Mouse (Mus musculus) heart, embryonic 11.5 days (tissue): Measurements from ENCODE around the gene Prr15. TPM values are rescaled to one million over a fixed set of nuclear protein-coding genes. Genes with fewer than 3 reads are reported as not detected.

Source experiments
- ATAC-seq: fragments of 200-750 bp; cut with Nextera tagmentation; replicated peaks from 2 replicates; pipeline ENCODE4 v1.8.0; 2017; ENCODE audit warnings: moderate library complexity; ENCODE audit not compliant: insufficient number of reproducible peaks, low FRiP score, low TSS enrichment
- H3K27ac ChIP-seq: fragments of 300-500 bp; sonication (generic); 2 replicates; pipeline ENCODE4 v1.5.1; 2014; ENCODE audit warnings: mild to moderate bottlenecking, low read depth, low read length
- H3K27me3 ChIP-seq: fragments of 300-500 bp; sonication (generic); 2 replicates; pipeline ENCODE4 v1.6.1; 2014; ENCODE audit warnings: mild to moderate bottlenecking, low read length, mixed read lengths; ENCODE audit not compliant: control insufficient read depth, insufficient read depth
- H3K36me3 ChIP-seq: fragments of 300-500 bp; sonication (generic); 2 replicates; pipeline ENCODE4 v1.6.1; 2014; ENCODE audit warnings: mild to moderate bottlenecking, low read length, moderate library complexity, mixed read lengths; ENCODE audit not compliant: control insufficient read depth, insufficient read depth
- H3K4me1 ChIP-seq: fragments of 300-500 bp; sonication (generic); 2 replicates; pipeline ENCODE4 v1.6.1; 2014; ENCODE audit warnings: low read length; ENCODE audit not compliant: control insufficient read depth, insufficient read depth
- H3K4me2 ChIP-seq: fragments of 300-500 bp; sonication (generic); 2 replicates; pipeline ENCODE4 v1.6.1; 2014; ENCODE audit warnings: mild to moderate bottlenecking, moderate library complexity
- H3K4me3 ChIP-seq: fragments of 300-500 bp; sonication (generic); 2 replicates; pipeline ENCODE4 v1.5.1; 2014; ENCODE audit warnings: low read depth, low read length
- H3K9ac ChIP-seq: fragments of 300-500 bp; sonication (generic); 2 replicates; pipeline ENCODE4 v1.6.1; 2014; ENCODE audit warnings: mild to moderate bottlenecking, low read depth, low read length, moderate library complexity
- H3K9me3 ChIP-seq: fragments of 300-500 bp; sonication (generic); replicated peaks from 2 replicates; pipeline ENCODE4 v1.6.1; 2016; ENCODE audit warnings: low read length; ENCODE audit not compliant: control insufficient read depth
- WGBS: fragments of 180-500 bp; shearing (Covaris S2); extraction: QIAGEN DNeasy Blood & Tissue Kit; methylation state at CpG from one replicate; pipeline ENCODE4 v1.1.7; 2014; ENCODE audit not compliant: insufficient replicate concordance; 5-methylcytosine and 5-hydroxymethylcytosine counted together
- polyA plus RNA-seq: library from polyadenylated mRNA; unstranded; fragments of >200 nt; fragmentation: Nextera tagmentation; extraction: Ambion mirVana; gene quantifications from 2 replicates; pipeline ENCODE4 v1.2.1, GENCODE M21; 2014

Prr15 gene
- polyA plus RNA-seq, 1 experiment from 2014 or later: 9.8 TPM

DNA sequence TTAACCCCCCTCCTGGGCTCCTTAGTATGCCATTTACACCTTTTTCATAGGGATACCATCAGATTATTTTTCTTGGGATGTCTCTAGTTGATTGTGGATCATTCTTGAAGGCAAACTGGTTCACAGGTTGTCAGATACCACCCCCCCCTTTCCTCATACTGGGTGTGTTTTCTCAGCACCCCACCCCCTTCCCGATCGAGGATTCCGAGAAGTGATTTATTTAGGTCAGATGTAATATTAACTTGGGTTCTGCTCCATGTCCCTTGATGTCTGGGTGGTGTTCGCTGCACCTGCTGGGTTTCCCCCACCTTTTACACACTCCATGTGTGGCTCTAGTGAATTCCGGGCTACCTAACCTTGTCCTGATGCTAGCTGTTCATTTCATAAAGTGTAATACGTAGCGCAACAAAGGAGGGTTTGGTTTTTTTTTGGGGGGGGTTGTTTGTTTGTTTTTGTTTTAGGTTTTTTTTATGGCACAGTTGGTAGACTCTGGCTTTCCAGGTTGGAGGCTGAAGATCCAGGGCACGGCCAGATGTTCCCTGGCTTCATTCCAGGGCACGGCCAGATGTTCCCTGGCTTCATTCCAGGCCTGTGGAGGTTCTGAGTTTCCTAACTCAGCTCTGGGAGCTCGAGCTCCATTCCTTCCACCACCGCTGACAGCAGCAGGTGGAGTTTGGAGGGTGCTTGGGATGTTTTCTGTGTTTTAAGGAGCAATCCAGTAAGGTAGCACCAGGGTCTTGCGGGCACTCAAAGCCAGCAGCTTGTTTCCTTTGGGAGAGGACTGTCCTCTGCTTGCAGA, 37.1 kb downstream of the Prr15 start:
- ATAC-seq: no peak
- Histone ChIP-seq H3K9ac (no peak overlapping the region), H3K4me1 (peaks cover under 1% of the 10 kb centered on the region), H3K27ac (no peak overlapping the region), H3K9me3 (no peaks in the 10 kb centered on the region), H3K4me3 (no peak overlapping the region), H3K4me2 (no peak overlapping the region), H3K27me3 (no peaks in the 10 kb centered on the region), H3K36me3 (no peaks in the 10 kb centered on the region)
- 79% methylated on average over 12 of the region's 12 CpGs for WGBS

DNA sequence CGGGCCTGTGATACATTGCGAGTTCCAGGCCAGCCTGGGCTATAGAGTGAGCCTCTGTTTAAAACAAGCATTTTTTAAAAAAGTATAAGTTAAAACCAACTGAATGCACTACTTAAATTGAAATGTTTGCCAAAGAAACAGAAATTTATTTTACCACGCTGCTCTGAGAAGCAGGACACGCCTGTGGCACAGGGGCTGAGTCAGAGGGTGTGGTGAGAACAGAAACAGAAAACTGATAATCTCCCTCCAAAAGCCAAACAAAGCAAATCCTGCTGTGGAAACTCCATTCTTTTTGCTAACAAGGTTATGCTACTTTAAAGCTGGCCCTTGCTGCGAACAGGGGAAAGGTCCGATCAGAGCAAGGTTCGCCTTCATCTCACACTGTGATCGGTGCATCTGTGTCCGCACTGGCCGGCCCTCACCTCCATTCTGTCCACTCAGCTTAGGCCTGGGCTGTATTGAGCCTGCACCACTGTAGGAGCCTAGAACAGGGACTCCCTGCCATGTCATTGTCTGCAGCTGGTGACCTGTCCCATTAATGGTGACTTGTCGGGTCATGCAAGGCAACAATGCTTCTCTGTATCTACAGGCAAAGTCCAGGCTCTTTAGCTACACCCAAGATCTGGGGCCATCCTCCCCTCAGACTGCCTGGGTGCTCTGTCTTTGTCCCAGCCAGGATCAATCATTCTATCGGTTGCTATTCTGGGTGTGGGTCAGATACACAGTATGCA, 38.9 kb downstream of the Prr15 start:
- 77% methylated on average over 12 of the region's 12 CpGs for WGBS
- H3K9me3 ChIP-seq: no peaks in the 10 kb centered on the region
- ATAC-seq: no peak
- no peaks in the 10 kb centered on the region for H3K27me3 ChIP-seq
- H3K36me3 ChIP-seq: no peaks in the 10 kb centered on the region
- peaks cover 4% of the 10 kb centered on the region for H3K4me1 ChIP-seq
- H3K27ac ChIP-seq: no peak overlapping the region; the same call in 1 of the 2 replicates
- no peak overlapping the region for H3K9ac ChIP-seq
- no peak overlapping the region for H3K4me3 ChIP-seq
- no peak overlapping the region for H3K4me2 ChIP-seq

GRCm38 (mm10) chr6:54366607-54367006, 41.0 kb downstream of the Prr15 start:
- no peak overlapping the region for H3K4me3 ChIP-seq
- H3K27ac ChIP-seq: no peak overlapping the region
- H3K27me3 ChIP-seq: no peaks in the 10 kb centered on the region
- H3K4me1 ChIP-seq: peaks cover 4% of the 10 kb centered on the region
- WGBS: 65% methylated on average over 5 of the region's 5 CpGs
- H3K9me3 ChIP-seq: no peaks in the 10 kb centered on the region
- H3K9ac ChIP-seq: no peak overlapping the region
- no peak overlapping the region for H3K4me2 ChIP-seq
- ATAC-seq: no peak
- no peaks in the 10 kb centered on the region for H3K36me3 ChIP-seq

GRCm38 (mm10) chr6:54368071-54368470, 42.4 kb downstream of the Prr15 start:
- H3K27me3 ChIP-seq: no peaks in the 10 kb centered on the region
- H3K9ac ChIP-seq: no peak overlapping the region
- no peaks in the 10 kb centered on the region for H3K9me3 ChIP-seq
- no peak overlapping the region for H3K27ac ChIP-seq
- peak; percentile 14; the same call in 1 of the 2 replicates for ATAC-seq
- 12% methylated on average over 6 of the region's 6 CpGs for WGBS
- H3K4me3 ChIP-seq: no peak overlapping the region
- H3K4me2 ChIP-seq: peak overlapping the region; percentile 34
- peaks cover 8% of the 10 kb centered on the region for H3K4me1 ChIP-seq
- H3K36me3 ChIP-seq: no peaks in the 10 kb centered on the region

- no peak for ATAC-seq
- Histone ChIP-seq H3K27ac (no peak overlapping the region), H3K27me3 (no peaks in the 10 kb centered on the region), H3K36me3 (no peaks in the 10 kb centered on the region), H3K9me3 (no peaks in the 10 kb centered on the region), H3K4me2 (no peak overlapping the region), H3K9ac (no peak overlapping the region), H3K4me1 (peaks cover 8% of the 10 kb centered on the region), H3K4me3 (no peak overlapping the region)
- WGBS: 52% methylated on average over 6 of the region's 6 CpGs
Observed at GRCm38 (mm10) chr6:54369913-54370542, 44.4 kb downstream of the Prr15 start.

DNA sequence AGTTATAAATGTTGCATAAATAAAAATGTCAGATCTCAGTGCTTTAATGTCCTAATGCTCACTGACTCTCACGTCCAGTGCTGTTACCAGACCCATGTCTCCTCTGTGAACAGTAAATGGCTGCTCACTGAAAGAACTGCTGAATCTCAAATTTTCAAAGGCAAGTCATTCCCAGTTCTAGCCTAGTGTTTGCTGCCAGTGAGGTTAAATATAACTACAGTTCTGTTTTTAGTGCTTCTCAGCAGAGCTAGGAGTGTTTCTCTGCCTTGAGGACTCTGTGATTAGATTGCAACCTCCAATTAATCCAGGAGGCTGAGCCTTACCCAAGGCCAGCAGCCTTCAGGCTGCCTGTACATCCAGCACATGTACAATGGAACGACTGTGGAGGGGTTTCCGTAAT, 46.2 kb downstream of the Prr15 start:
- peaks cover 8% of the 10 kb centered on the region for H3K4me1 ChIP-seq
- H3K36me3 ChIP-seq: no peaks in the 10 kb centered on the region
- H3K4me2 ChIP-seq: no peak overlapping the region
- H3K27me3 ChIP-seq: no peaks in the 10 kb centered on the region
- no peaks in the 10 kb centered on the region for H3K9me3 ChIP-seq
- no peak for ATAC-seq
- H3K4me3 ChIP-seq: no peak overlapping the region
- 60% methylated on average over 3 of the region's 3 CpGs for WGBS
- no peak overlapping the region for H3K9ac ChIP-seq
- H3K27ac ChIP-seq: no peak overlapping the region

DNA sequence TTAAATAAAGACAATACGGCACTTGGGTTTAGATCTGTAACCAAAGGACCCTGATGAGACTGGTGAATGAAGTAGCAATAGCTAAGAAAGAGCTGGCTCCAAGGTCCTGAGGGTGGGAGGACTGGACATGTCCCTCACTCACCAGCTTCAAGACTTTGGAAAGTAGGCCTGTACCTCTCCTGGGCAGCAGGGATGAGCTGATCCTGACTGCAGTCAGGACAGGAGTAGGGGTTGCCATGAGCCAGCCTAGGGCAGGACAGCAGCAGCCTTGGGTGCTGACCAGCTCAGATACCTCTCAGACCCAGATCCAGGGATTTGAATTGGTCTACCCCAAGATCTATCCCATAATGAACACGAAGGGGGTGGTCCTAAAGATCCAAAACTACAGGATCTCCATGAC, 53.7 kb downstream of the Prr15 start:
- no peaks in the 10 kb centered on the region for H3K36me3 ChIP-seq
- no peak for ATAC-seq
- H3K9ac ChIP-seq: no peak overlapping the region
- H3K27ac ChIP-seq: no peak overlapping the region
- H3K4me3 ChIP-seq: no peak overlapping the region
- H3K4me2 ChIP-seq: no peak overlapping the region
- H3K4me1 ChIP-seq: no peaks in the 10 kb centered on the region
- no peaks in the 10 kb centered on the region for H3K27me3 ChIP-seq
- 53% methylated on average over 2 of the region's 2 CpGs for WGBS
- no peaks in the 10 kb centered on the region for H3K9me3 ChIP-seq
